Mouse (Mus musculus) small intestine, adult 2 months (tissue): ENCODE data around the gene Rcc2. TPM values are rescaled to one million over a fixed set of nuclear protein-coding genes. Genes with fewer than 3 reads are reported as not detected.

ENCODE experiments used
- H3K27ac ChIP-seq: fragments of 200-500 bp; 2 replicates; pipeline ENCODE4 v1.5.1; 2012; ENCODE audit warnings: low read depth, low read length, control low read depth, inconsistent platforms; ENCODE audit not compliant: insufficient read depth
- H3K27me3 ChIP-seq: fragments of 200-500 bp; 2 replicates; pipeline ENCODE4 v1.6.1; 2012; ENCODE audit warnings: mild to moderate bottlenecking, moderate library complexity, low read length, inconsistent platforms; ENCODE audit not compliant: control insufficient read depth, insufficient read depth
- H3K36me3 ChIP-seq: fragments of 200-500 bp; 2 replicates; pipeline ENCODE4 v1.6.1; 2012; ENCODE audit warnings: mild to moderate bottlenecking, low read length, control low read depth, inconsistent platforms; ENCODE audit not compliant: control insufficient read depth, insufficient read depth
- H3K4me1 ChIP-seq: fragments of 200-500 bp; 2 replicates; pipeline ENCODE4 v1.6.1; 2012; ENCODE audit warnings: low read length, inconsistent platforms, mixed read lengths; ENCODE audit not compliant: control insufficient read depth, insufficient read depth, insufficient read length
- H3K4me3 ChIP-seq: fragments of 200-500 bp; 2 replicates; pipeline ENCODE4 v1.5.1; 2012; ENCODE audit warnings: low read depth, mild to moderate bottlenecking, control low read depth, inconsistent platforms, low read length, moderate library complexity
- CTCF ChIP-seq: fragments of 200-500 bp; IDR thresholded peaks from 2 replicates; pipeline ENCODE4 v1.5.1; 2012; ENCODE audit warnings: low read depth, mild to moderate bottlenecking, control low read depth, inconsistent platforms, low read length, moderate library complexity, mixed read lengths; ENCODE audit not compliant: insufficient replicate concordance, insufficient read length; ENCODE audit errors: extremely low read depth
- POLR2A ChIP-seq: fragments of 200-500 bp; IDR thresholded peaks from 2 replicates; pipeline ENCODE4 v1.6.1; 2012; ENCODE audit warnings: low read depth, mild to moderate bottlenecking, control low read depth, inconsistent platforms, low read length, moderate library complexity
- WGBS: fragments of 180-500 bp; shearing (Covaris S2); methylation state at CpG from one replicate; pipeline ENCODE4 v1.1.7; 2018; 5-methylcytosine and 5-hydroxymethylcytosine counted together
- polyA plus RNA-seq: library from polyadenylated mRNA; depleted of rRNA; stranded (reverse); fragments of >200 nt; gene quantifications from 2 replicates; pipeline ENCODE4 v1.2.3, GENCODE M21; 2012; rRNA removed

The Rcc2 gene
- polyA plus RNA-seq, 1 experiment, result 42.9 TPM

DNA sequence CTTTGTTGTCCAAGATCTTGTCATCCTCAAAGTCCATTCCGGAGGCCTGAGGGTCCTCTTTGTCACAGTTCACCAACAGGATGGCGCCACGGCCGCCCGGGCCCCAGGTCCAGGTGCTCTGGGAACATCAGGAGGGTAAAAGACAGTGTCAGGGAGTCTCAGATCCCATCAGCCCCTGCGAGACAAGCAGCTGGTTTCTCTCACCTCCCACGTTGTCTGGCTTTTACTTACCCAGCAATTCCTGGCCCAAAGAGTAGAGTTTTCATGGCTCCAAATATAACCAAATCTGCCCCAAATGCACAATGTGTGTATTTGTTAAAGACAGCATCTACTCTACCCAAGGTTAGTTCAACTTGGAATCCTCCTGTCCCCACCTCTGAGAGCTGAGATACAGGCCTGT lies 61.3 kb downstream of the Rcc2 start:
- Histone ChIP-seq H3K36me3 (no peaks in the 10 kb centered on the region), H3K4me1 (no peaks in the 10 kb centered on the region), H3K27me3 (no peaks in the 10 kb centered on the region), H3K27ac (no peak overlapping the region), H3K4me3 (no peak overlapping the region)
- WGBS, result 83% methylated on average over 7 of the region's 7 CpGs
- TF ChIP-seq POLR2A, result no peak
- TF ChIP-seq CTCF, result no peak

DNA sequence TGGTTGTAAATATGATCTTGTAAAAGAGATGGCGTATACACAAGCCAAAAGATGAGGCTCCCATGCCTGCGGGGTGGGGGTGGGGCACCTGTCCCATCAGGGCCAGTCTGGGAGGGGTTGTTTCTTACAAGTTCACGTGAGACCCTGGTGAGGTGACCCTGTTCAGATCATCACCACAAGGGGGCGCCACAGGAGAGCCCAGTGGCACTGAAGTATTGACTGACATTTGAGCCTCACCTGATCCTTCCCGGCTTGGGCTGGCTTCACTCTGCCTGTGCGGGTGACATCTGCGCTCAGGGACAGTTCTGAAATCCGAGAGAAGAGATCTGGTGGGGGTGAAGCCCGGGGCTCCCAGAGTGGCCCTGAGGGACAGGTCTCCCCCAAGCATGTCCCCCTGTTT lies 62.8 kb downstream of the Rcc2 start:
- 17% methylated on average over 9 of the region's 9 CpGs for WGBS
- no peak overlapping the region for H3K4me3 ChIP-seq
- no peak overlapping the region for H3K27ac ChIP-seq
- no peaks in the 10 kb centered on the region for H3K4me1 ChIP-seq
- H3K36me3 ChIP-seq, result no peaks in the 10 kb centered on the region
- H3K27me3 ChIP-seq, result no peaks in the 10 kb centered on the region
- peak; percentile 65; the same call in 1 of the 2 replicates for TF ChIP-seq CTCF
- TF ChIP-seq POLR2A, result no peak

DNA sequence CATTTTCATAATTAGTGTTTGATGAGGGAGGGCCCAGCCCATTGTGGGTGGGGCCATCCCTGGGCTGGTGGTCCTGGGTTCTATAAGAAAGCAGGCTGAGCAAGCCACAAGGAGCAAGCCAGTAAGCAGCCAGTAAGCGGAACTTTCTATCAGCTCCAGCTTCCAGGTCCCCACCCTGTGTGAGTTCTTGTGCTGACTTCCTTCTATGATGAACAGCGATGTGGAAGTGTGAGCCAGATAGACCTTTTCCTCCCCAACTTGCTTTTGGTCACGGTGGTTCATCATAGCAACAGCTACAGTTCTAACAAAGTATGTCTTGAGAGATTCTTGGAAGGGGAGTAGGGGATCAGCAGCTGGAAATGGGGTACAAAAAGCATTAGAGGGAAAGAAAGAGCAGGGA lies 65.6 kb downstream of the Rcc2 start:
- WGBS, result 60% methylated on average over 3 of the region's 3 CpGs
- Histone ChIP-seq H3K4me3 (no peak overlapping the region), H3K36me3 (no peaks in the 10 kb centered on the region), H3K27ac (no peak overlapping the region), H3K4me1 (no peaks in the 10 kb centered on the region), H3K27me3 (no peaks in the 10 kb centered on the region)
- TF ChIP-seq CTCF, result no peak
- TF ChIP-seq POLR2A, result no peak

DNA sequence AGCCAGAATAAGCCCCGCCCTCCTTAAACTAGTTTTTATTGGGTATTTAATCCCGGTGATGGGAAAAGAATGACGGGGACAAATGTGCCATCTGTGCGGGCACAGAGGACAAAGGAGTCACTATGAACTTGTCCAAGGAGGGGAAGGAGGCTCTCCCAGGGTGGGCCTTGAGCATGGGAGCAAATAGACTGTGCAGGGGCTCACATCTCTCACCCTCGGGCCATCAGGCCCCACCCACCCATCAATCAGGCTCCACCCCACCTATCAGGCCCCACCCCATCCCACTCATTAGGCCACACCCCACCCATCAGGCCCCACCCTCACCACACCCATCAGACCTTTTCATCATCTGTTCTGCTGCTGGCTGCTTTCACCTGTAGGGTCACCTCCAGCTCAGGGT lies 68.6 kb downstream of the Rcc2 start:
- Histone ChIP-seq H3K27me3 (no peaks in the 10 kb centered on the region), H3K4me1 (no peaks in the 10 kb centered on the region), H3K4me3 (no peak overlapping the region), H3K27ac (no peak overlapping the region), H3K36me3 (no peaks in the 10 kb centered on the region)
- TF ChIP-seq CTCF (no peak), POLR2A (no peak)
- 65% methylated on average over 5 of the region's 5 CpGs for WGBS

DNA sequence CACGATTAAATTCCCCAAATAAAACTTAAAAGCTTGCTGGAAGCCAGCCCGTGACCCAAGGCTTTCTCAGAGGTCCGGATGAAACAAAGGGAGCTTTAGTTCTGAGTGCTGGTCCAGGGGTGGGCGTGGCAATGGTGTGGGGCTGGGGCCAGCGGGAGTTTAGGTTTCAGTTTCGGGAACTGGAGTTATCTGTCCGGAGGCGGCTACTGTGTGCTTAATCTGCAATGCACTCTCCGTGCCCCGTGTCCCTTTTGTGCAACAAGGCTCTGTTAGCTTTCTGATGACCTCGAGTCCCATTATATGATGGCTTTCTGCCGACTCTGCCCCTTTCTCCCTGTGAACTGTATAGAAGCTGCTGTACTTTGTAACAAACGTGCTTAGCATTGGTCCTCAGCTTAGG lies 70.1 kb downstream of the Rcc2 start:
- WGBS, result 4% methylated on average over 13 of the region's 13 CpGs
- H3K36me3 ChIP-seq, result no peaks in the 10 kb centered on the region
- no peaks in the 10 kb centered on the region for H3K27me3 ChIP-seq
- no peaks in the 10 kb centered on the region for H3K4me1 ChIP-seq
- H3K4me3 ChIP-seq, result peak overlapping the region; percentile 18
- TF ChIP-seq CTCF (no peak), POLR2A (peak; percentile 13; the same call in 1 of the 2 replicates)
- H3K27ac ChIP-seq, result peak overlapping the region; percentile 32; the same call in 1 of the 2 replicates

DNA sequence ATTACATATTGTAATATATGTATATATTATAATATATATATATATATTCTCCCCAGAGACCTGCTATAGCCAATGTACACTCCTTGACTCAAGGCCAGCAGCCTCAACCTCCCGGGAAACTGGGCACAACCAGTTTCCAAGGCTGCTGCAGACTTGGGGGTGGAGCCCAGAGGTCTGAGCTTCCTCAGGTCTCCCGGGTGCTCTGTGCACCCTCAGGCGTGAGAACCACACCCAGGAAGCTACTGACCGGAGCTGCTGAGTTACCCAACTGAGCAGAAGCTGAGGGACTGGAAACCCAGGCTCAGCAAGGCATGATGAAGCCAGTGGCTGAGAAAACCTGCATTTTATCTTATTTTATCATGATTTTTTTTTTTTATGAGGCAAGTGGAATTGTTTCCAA lies 70.8 kb downstream of the Rcc2 start:
- no peaks in the 10 kb centered on the region for H3K27me3 ChIP-seq
- TF ChIP-seq CTCF (no peak), POLR2A (no peak)

More for the DNA sequence above, 70.8 kb downstream of the Rcc2 start:
- Histone ChIP-seq H3K4me1 (no peaks in the 10 kb centered on the region), H3K36me3 (no peaks in the 10 kb centered on the region), H3K27ac (no peak overlapping the region), H3K4me3 (no peak overlapping the region)
- WGBS, result 16% methylated on average over 4 of the region's 4 CpGs

Other genes starting within 250 kb of the Rcc2 start
- gene Arhgef10l, start 34.5 kb upstream of the Rcc2 start, polyA plus RNA-seq, result 10.4 and 14.2 TPM in 2 replicates
- gene Padi6, start 42.1 kb downstream of the Rcc2 start, polyA plus RNA-seq, result not detected in 2 replicates
- 0.35 and 0.77 TPM in 2 replicates for gene Padi4, start 73.7 kb downstream of the Rcc2 start, polyA plus RNA-seq
- gene Padi3, start 110.1 kb downstream of the Rcc2 start, polyA plus RNA-seq, result not detected in 2 replicates
- gene Padi1, start 145.2 kb downstream of the Rcc2 start, polyA plus RNA-seq, result 0.04 TPM in 1 of 2 replicates, not detected in the other
- 2.3 and 5.3 TPM in 2 replicates for gene Padi2, start 205.8 kb downstream of the Rcc2 start, polyA plus RNA-seq